Mouse (Mus musculus) embryonic facial prominence, embryonic 14.5 days (tissue): ENCODE measurements around the gene Tmem131l. TPM values are rescaled to one million over a fixed set of nuclear protein-coding genes. Genes with fewer than 3 reads are reported as not detected.
A peak's percentile ranks its signal among the peaks of the same experiment; 100 is the strongest.

ENCODE experiments used
- ATAC-seq: fragments of 200-750 bp; cut with Nextera tagmentation; 2 replicates; pipeline ENCODE4 v1.8.0; 2017; ENCODE audit warnings: low read depth, moderate number of reproducible peaks, moderate TSS enrichment
- DNase-seq: peaks from one replicate; pipeline ENCODE4 v3.0.0-alpha.2; 2015; ENCODE audit warnings: low spot score
- H3K27ac ChIP-seq: fragments of 300-500 bp; sonication (generic); replicated peaks from 2 replicates; pipeline ENCODE4 v1.5.1; 2014; ENCODE audit warnings: low read depth, mild to moderate bottlenecking, low read length, moderate library complexity
- H3K27me3 ChIP-seq: fragments of 300-500 bp; sonication (generic); replicated peaks from 2 replicates; pipeline ENCODE4 v1.6.1; 2014; ENCODE audit warnings: low read length; ENCODE audit not compliant: control insufficient read depth, insufficient read depth
- H3K36me3 ChIP-seq: fragments of 300-500 bp; sonication (generic); 2 replicates; pipeline ENCODE4 v1.6.1; 2014; ENCODE audit warnings: low read length, mixed read lengths; ENCODE audit not compliant: control insufficient read depth, insufficient read depth
- H3K4me1 ChIP-seq: fragments of 300-500 bp; sonication (generic); 2 replicates; pipeline ENCODE4 v1.6.1; 2014; ENCODE audit warnings: antibody characterized with exemption, low read length; ENCODE audit not compliant: control insufficient read depth, insufficient read depth
- H3K4me2 ChIP-seq: fragments of 300-500 bp; sonication (generic); 2 replicates; pipeline ENCODE4 v1.6.1; 2014; ENCODE audit warnings: low read depth, mild to moderate bottlenecking, low read length, moderate library complexity, mixed read lengths
- H3K4me3 ChIP-seq: fragments of 300-500 bp; sonication (generic); 2 replicates; pipeline ENCODE4 v1.5.1; 2014; ENCODE audit warnings: low read depth, mild to moderate bottlenecking, low read length
- H3K9ac ChIP-seq: fragments of 300-500 bp; sonication (generic); 2 replicates; pipeline ENCODE4 v1.6.1; 2014; ENCODE audit warnings: low read depth, mild to moderate bottlenecking, low read length, moderate library complexity, mixed read lengths
- H3K9me3 ChIP-seq: fragments of 300-500 bp; sonication (generic); 2 replicates; pipeline ENCODE4 v1.6.1; 2016; ENCODE audit warnings: low read length; ENCODE audit not compliant: control insufficient read depth
- WGBS: fragments of 180-500 bp; shearing (Covaris S2); extraction: QIAGEN DNeasy Blood & Tissue Kit; methylation state at CpG from one replicate; pipeline ENCODE4 v1.1.7; 2014; 5-methylcytosine and 5-hydroxymethylcytosine counted together
- polyA plus RNA-seq: library from polyadenylated mRNA; unstranded; fragments of >200 nt; fragmentation: Nextera tagmentation; extraction: Ambion mirVana; gene quantifications from 2 replicates; pipeline ENCODE4 v1.2.1, GENCODE M21; 2014

The Tmem131l gene
- polyA plus RNA-seq, 1 experiment from 2014 or later = 46.5 TPM

DNA sequence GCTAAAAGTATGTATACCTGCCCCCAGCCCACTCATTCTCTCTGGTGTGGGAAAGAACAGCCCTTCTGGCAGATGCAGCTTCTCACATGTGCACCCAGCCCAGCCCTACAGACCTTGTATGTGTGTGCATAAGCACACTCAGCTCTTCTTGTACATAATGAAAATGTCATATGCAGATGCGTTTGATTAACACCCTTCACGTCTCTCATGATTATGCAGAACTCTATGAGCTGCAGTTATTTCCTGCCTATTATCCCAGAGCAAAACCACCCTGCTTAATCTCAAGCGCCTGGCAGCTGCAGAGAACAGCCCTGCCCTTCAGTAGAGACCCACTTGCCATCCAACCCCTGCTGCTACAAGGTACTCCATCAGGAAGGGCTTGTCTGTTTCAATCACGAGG lies 55.6 kb downstream of the Tmem131l start:
- peak; percentile 54 for DNase-seq

DNA sequence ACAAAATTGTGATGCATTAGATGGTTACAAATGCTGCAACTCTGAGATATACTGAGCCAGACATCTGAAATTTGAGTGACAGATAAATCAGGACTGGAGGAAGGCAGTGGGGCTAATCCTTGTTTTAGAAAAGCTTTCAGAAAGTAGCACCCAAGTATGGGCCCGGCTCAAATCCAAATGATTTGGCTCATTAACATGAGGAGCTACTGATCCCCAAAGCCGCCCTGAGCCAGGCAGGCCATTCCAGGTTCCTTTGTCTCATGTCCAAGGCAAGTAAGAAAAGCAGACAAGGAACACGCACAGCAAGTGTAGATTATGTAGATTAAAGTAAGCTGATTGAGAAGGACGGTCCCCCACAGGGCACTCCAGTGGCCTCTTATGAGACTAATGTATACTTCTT lies 57.2 kb downstream of the Tmem131l start:
- no peak overlapping the region for H3K4me2 ChIP-seq
- H3K27me3 ChIP-seq = no peaks in the 10 kb centered on the region
- H3K4me1 ChIP-seq = peaks cover 59% of the 10 kb centered on the region
- no peak overlapping the region for H3K4me3 ChIP-seq
- no peak overlapping the region for H3K27ac ChIP-seq
- WGBS = 71% methylated on average over 4 of the region's 4 CpGs
- no peaks in the 10 kb centered on the region for H3K36me3 ChIP-seq
- H3K9ac ChIP-seq = no peak overlapping the region
- ATAC-seq (no peak), DNase-seq (no peak)
- no peaks in the 10 kb centered on the region for H3K9me3 ChIP-seq

More for the DNA sequence above, 55.6 kb downstream of the Tmem131l start:
- Histone ChIP-seq H3K27me3 (no peaks in the 10 kb centered on the region), H3K36me3 (no peaks in the 10 kb centered on the region), H3K9ac (no peak overlapping the region), H3K9me3 (no peaks in the 10 kb centered on the region), H3K4me2 (no peak overlapping the region), H3K4me1 (peaks cover 59% of the 10 kb centered on the region), H3K27ac (no peak overlapping the region), H3K4me3 (no peak overlapping the region)
- 43% methylated on average over 4 of the region's 4 CpGs for WGBS
- no peak for ATAC-seq

DNA sequence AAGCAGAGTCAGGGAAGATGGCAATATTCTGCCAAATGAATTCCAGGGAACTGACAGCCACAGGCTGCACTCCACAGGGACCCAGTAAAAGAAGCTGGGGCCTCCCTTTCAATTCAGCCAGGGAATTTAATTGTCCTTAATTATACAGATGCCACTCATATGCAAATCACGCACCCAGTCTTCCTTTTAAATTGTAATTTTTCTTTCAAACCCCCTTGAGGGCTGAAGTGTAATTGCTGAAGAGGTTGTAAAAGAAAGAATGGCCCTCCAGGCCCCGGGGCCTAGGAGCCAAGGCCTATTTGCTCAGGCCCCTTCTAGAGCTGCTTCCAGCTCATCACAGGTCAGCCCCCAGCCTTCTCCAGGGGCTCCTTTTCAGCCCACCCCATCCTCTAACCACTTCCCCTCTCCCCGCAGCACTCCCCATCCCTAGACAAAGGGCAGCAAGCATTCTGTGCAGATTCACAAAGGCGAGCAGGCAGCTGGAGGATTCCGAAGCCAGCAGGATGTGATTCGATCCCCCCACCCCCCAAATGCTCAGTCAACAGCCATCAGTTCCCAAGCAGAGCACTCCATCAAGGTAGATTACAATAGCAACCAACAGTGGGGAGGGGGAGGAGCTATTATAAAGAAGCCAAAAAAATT lies 59.6 kb downstream of the Tmem131l start:
- DNase-seq (peak; percentile 76), ATAC-seq (peak; percentile 69)
- Histone ChIP-seq H3K27me3 (no peaks in the 10 kb centered on the region), H3K27ac (peak overlapping the region; percentile 59), H3K36me3 (no peaks in the 10 kb centered on the region), H3K4me1 (peaks cover 41% of the 10 kb centered on the region), H3K4me2 (no peak overlapping the region), H3K9me3 (no peaks in the 10 kb centered on the region), H3K9ac (no peak overlapping the region), H3K4me3 (no peak overlapping the region)
- 15% methylated on average over 6 of the region's 6 CpGs for WGBS

DNA sequence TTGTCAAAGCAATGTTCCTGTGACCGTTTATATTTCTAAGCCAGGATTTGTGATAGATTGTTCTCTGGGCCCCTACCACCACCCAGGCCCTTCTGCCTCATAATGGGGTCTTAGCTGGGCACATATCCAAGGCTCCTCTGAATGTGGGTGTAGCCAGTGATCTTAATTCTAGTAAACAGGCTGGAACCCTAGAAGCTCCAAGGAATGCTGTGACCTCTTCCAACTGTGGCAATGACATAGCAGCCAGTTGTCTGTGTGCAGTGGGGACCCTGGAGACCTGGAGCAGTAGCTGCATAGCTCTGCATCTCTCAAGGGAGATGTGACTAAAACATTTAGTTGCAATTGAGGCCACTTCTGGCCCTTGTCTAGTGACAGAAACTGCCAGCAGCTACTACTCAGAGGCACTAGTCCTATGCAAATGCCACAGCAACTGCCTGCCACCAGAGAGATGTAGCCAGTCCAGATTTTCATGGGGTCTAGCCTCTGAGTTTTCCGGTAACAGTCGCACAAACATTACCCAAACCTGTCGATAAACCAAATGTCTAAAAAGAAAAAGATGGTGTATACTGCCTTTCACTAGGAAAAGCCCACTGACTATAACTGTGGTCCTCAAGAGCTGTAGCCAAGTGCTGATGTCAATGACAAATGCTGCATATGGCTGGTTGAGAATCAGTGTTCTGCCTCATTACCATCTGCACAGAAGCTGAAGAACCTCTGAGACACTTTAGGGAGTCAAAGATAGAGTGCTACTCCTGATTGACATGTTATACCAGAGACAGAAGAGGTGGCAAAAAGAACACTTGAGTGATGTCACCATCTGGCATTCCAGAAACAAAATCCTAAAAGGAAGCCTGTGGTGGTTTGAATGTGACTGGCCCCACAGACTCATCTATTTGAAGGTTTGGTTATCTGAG lies 61.2 kb downstream of the Tmem131l start:
- Histone ChIP-seq H3K4me2 (no peak overlapping the region), H3K9me3 (no peaks in the 10 kb centered on the region), H3K36me3 (no peaks in the 10 kb centered on the region), H3K4me3 (no peak overlapping the region), H3K27ac (no peak overlapping the region), H3K27me3 (no peaks in the 10 kb centered on the region), H3K4me1 (peaks cover 35% of the 10 kb centered on the region), H3K9ac (no peak overlapping the region)
- 71% methylated on average over 4 of the region's 4 CpGs for WGBS
- no peak for ATAC-seq
- DNase-seq = peak; percentile 41

DNA sequence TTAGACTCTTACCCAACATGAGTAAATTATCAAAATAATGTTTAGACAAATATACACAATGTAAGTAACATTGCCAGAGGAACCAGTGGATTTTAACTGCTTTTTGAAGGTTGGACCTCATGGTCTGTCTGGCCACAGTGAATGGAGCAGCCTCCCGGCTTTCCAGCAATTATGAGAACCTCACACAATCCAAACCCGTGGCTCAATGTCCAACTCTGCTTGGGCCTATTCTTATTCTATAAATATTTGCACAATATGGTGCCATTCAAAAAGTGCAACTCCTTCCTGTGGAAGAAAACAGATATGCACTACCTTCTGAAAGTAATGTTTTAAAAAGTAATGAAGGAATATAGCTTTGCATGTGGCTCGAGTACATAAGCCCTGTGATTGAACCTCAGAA lies 62.2 kb downstream of the Tmem131l start:
- H3K36me3 ChIP-seq = no peaks in the 10 kb centered on the region
- WGBS = 79% methylated on average over 3 of the region's 3 CpGs

DNA sequence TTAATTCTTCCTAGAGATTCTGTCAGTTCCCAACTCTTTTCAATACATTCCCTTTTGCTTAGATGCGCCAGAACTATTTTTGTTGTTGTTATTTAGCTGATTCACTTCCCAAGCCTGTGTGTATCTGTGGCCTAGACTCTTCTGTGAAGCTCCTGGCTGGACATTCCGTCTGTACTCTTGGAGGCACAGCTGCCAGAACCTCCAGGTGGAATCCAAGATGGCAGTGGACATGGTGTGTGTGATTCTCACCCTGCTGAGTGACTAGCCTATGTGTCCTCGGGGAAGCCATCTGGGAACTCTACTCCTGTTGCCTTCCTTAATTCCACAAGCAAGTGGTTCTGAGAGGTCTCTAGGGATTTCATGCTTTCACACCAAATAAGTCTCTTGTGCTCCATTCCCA lies 63.8 kb downstream of the Tmem131l start:
- WGBS = 73% methylated on average over 3 of the region's 3 CpGs
- no peaks in the 10 kb centered on the region for H3K27me3 ChIP-seq
- H3K9ac ChIP-seq = no peak overlapping the region
- DNase-seq = peak; percentile 27
- no peaks in the 10 kb centered on the region for H3K9me3 ChIP-seq
- ATAC-seq = no peak
- H3K27ac ChIP-seq = no peak overlapping the region
- no peaks in the 10 kb centered on the region for H3K36me3 ChIP-seq
- no peak overlapping the region for H3K4me3 ChIP-seq
- no peak overlapping the region for H3K4me2 ChIP-seq
- peaks cover 29% of the 10 kb centered on the region for H3K4me1 ChIP-seq

More for the DNA sequence above, 62.2 kb downstream of the Tmem131l start:
- Histone ChIP-seq H3K9ac (no peak overlapping the region), H3K4me1 (peaks cover 31% of the 10 kb centered on the region), H3K4me3 (no peak overlapping the region), H3K27me3 (no peaks in the 10 kb centered on the region), H3K9me3 (no peaks in the 10 kb centered on the region), H3K4me2 (no peak overlapping the region), H3K27ac (no peak overlapping the region)
- ATAC-seq (no peak), DNase-seq (no peak)

DNA sequence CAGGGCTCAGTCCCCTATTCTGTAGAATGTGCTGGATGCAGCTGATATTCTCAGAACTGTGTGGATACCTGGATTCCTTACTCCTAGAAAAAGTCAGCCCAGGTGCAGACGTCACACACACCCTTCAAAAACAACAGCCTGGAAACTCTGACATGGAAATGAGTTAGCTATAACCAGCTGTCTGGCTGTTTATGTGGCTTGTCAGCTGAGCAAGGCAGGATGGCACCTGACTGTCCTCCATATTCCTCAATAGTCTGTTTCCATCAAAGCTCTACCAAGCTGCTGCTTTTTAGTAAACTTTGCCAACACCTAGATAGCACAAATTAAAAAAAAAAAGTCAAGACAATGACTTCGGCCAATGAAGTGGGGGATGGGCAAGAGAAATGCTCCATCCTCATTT lies 66.6 kb downstream of the Tmem131l start:
- H3K4me3 ChIP-seq = no peak overlapping the region
- H3K36me3 ChIP-seq = no peaks in the 10 kb centered on the region
- no peak overlapping the region for H3K4me2 ChIP-seq
- H3K27me3 ChIP-seq = no peaks in the 10 kb centered on the region
- H3K9ac ChIP-seq = no peak overlapping the region
- H3K9me3 ChIP-seq = no peaks in the 10 kb centered on the region
- no peak overlapping the region for H3K27ac ChIP-seq
- WGBS = 66% methylated on average over 2 of the region's 2 CpGs
- ATAC-seq (no peak), DNase-seq (no peak)
- peaks cover 4% of the 10 kb centered on the region; the same call in 1 of the 2 replicates for H3K4me1 ChIP-seq

DNA sequence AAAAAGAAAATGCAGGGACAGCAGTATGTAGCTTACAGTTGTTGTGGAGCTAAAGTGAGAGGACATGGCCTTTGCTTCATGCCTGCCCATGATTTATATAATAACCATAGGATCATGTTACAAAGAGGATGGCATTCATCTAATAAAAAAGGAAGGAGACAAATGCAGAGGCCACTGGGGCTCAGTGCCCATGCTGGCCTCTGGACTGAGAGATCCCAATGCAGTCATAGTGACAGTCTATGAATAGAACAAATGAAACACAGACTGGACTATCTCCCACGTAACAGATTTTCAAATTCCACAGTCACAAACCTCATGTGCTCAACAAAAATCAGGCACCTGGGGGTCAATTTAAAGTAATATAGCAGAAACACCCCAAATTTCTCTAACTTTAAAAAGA lies 69.3 kb downstream of the Tmem131l start:
- Histone ChIP-seq H3K36me3 (peaks cover 2% of the 10 kb centered on the region; the same call in 1 of the 2 replicates), H3K4me2 (no peak overlapping the region), H3K9ac (no peak overlapping the region), H3K4me3 (no peak overlapping the region), H3K27ac (no peak overlapping the region), H3K9me3 (no peaks in the 10 kb centered on the region), H3K4me1 (no peaks in the 10 kb centered on the region), H3K27me3 (no peaks in the 10 kb centered on the region)
- 60% methylated on average over 1 of the region's 1 CpGs for WGBS
- peak; percentile 26; the same call in 1 of the 2 replicates for ATAC-seq
- no peak for DNase-seq
